Mouse (Mus musculus) splenic B cell, adult 2 months (primary cell): ENCODE measurements around the gene Zfp524.

Experiments
- DNase-seq: peaks from one replicate; pipeline ENCODE4 v3.0.0-alpha.2; 2011; ENCODE audit warnings: low read depth, low spot score
- H3K27me3 ChIP-seq: 2 replicates; pipeline ENCODE4 v1.6.1; 2012; ENCODE audit warnings: mild to moderate bottlenecking, low read length, moderate library complexity, mixed read lengths; ENCODE audit not compliant: control insufficient read depth, poor library complexity, insufficient read depth, severe bottlenecking
- H3K36me3 ChIP-seq: 2 replicates; pipeline ENCODE4 v1.6.1; 2012; ENCODE audit warnings: mild to moderate bottlenecking, low read length, moderate library complexity, mixed read lengths; ENCODE audit not compliant: control insufficient read depth, poor library complexity, insufficient read depth, severe bottlenecking

Zfp524 gene

GRCm38 (mm10) chr7:5029946-5030345 is 15.7 kb downstream of the Zfp524 start:
- H3K36me3 ChIP-seq = peaks cover 32% of the 10 kb centered on the region
- H3K27me3 ChIP-seq = no peaks in the 10 kb centered on the region
- no peak for DNase-seq

- no peak for DNase-seq
- H3K27me3 ChIP-seq = no peaks in the 10 kb centered on the region
Measured at GRCm38 (mm10) chr7:5030554-5031275, 16.5 kb downstream of the Zfp524 start.

GRCm38 (mm10) chr7:5031496-5031895 is 17.3 kb downstream of the Zfp524 start:
- no peak for DNase-seq
- no peaks in the 10 kb centered on the region for H3K27me3 ChIP-seq
- peaks cover 32% of the 10 kb centered on the region for H3K36me3 ChIP-seq

More at GRCm38 (mm10) chr7:5030554-5031275, 16.5 kb downstream of the Zfp524 start:
- H3K36me3 ChIP-seq = peaks cover 32% of the 10 kb centered on the region

- H3K27me3 ChIP-seq = no peaks in the 10 kb centered on the region
- DNase-seq = no peak
- H3K36me3 ChIP-seq = peaks cover 32% of the 10 kb centered on the region
Measured at GRCm38 (mm10) chr7:5033818-5034217, 19.6 kb downstream of the Zfp524 start, which contains the start of gene 4632433K11Rik. Gene 4632433K11Rik, plus strand, starts transcription at chr7:5034118.

GRCm38 (mm10) chr7:5035628-5036027 is 21.4 kb downstream of the Zfp524 start:
- Histone ChIP-seq H3K27me3 (no peaks in the 10 kb centered on the region), H3K36me3 (peaks cover 17% of the 10 kb centered on the region)
- no peak for DNase-seq

GRCm38 (mm10) chr7:5036136-5036535 is 21.9 kb downstream of the Zfp524 start:
- DNase-seq = no peak
- Histone ChIP-seq H3K27me3 (no peaks in the 10 kb centered on the region), H3K36me3 (peaks cover 13% of the 10 kb centered on the region)

- Histone ChIP-seq H3K27me3 (no peaks in the 10 kb centered on the region), H3K36me3 (peaks cover 4% of the 10 kb centered on the region)
- DNase-seq = no peak
Measured at GRCm38 (mm10) chr7:5037026-5037425, 22.8 kb downstream of the Zfp524 start.

GRCm38 (mm10) chr7:5037467-5037866 is 23.3 kb downstream of the Zfp524 start:
- DNase-seq = no peak
- Histone ChIP-seq H3K36me3 (peaks cover 2% of the 10 kb centered on the region), H3K27me3 (no peaks in the 10 kb centered on the region)

GRCm38 (mm10) chr7:5038109-5038732 is 24.0 kb downstream of the Zfp524 start, which contains the start of gene Zfp784:
Gene Zfp784, minus strand, starts transcription at chr7:5038446.
- Histone ChIP-seq H3K27me3 (no peaks in the 10 kb centered on the region), H3K36me3 (no peaks in the 10 kb centered on the region)
- peak; percentile 94 for DNase-seq

GRCm38 (mm10) chr7:5038940-5039339 is 24.7 kb downstream of the Zfp524 start:
- Histone ChIP-seq H3K36me3 (no peaks in the 10 kb centered on the region), H3K27me3 (no peaks in the 10 kb centered on the region)
- DNase-seq = no peak

- DNase-seq = no peak
- no peaks in the 10 kb centered on the region for H3K36me3 ChIP-seq
- no peaks in the 10 kb centered on the region for H3K27me3 ChIP-seq
Measured at GRCm38 (mm10) chr7:5044981-5045380, 30.8 kb downstream of the Zfp524 start.

GRCm38 (mm10) chr7:5046112-5046511 is 31.9 kb downstream of the Zfp524 start:
- Histone ChIP-seq H3K36me3 (no peaks in the 10 kb centered on the region), H3K27me3 (no peaks in the 10 kb centered on the region)
- peak; percentile 60 for DNase-seq

GRCm38 (mm10) chr7:5047313-5047712 is 33.1 kb downstream of the Zfp524 start:
- Histone ChIP-seq H3K36me3 (no peaks in the 10 kb centered on the region), H3K27me3 (no peaks in the 10 kb centered on the region)
- peak; percentile 79 for DNase-seq

GRCm38 (mm10) chr7:5051193-5052192 is 37.3 kb downstream of the Zfp524 start, which contains the start of gene Zfp580:
Gene Zfp580, plus strand, starts transcription at chr7:5051538.
- Histone ChIP-seq H3K27me3 (no peaks in the 10 kb centered on the region), H3K36me3 (no peaks in the 10 kb centered on the region)
- DNase-seq = peak; percentile 54
